Mouse (Mus musculus) ES-E14 (cell line): ENCODE measurements around the gene Gm11114. TPM values are rescaled to one million over a fixed set of nuclear protein-coding genes. Genes with fewer than 3 reads are reported as not detected.

Experiments used
- DNase-seq: peaks from one replicate; pipeline ENCODE4 v3.0.0-alpha.2; 2013; ENCODE audit warnings: low read depth, low spot score
- H3K27ac ChIP-seq: 2 replicates; pipeline ENCODE4 v1.5.1; 2012; ENCODE audit warnings: low read depth, mild to moderate bottlenecking, low read length, moderate library complexity, mixed read lengths; ENCODE audit not compliant: poor library complexity, insufficient read depth, severe bottlenecking
- H3K36me3 ChIP-seq: 2 replicates; pipeline ENCODE4 v1.6.1; 2012; ENCODE audit warnings: mild to moderate bottlenecking, low read length, moderate library complexity, mixed read lengths; ENCODE audit not compliant: control insufficient read depth, poor library complexity, insufficient read depth, severe bottlenecking
- H3K4me1 ChIP-seq, 2 experiments: fragments of 150-350 bp in 1 of 2; sonication (generic) in 1 of 2; 2 replicates each; pipeline ENCODE4 v1.6.1; 2012; ENCODE audit warnings: low read length in 2 of 2, mild to moderate bottlenecking in 1 of 2, mixed read lengths in 1 of 2; ENCODE audit not compliant: control insufficient read depth in 2 of 2, insufficient read depth in 2 of 2, poor library complexity in 1 of 2
- H3K4me3 ChIP-seq, 2 experiments: fragments of 150-350 bp in 1 of 2; sonication (generic) in 1 of 2; 2 replicates each; pipeline ENCODE4 v1.5.1; 2012; ENCODE audit warnings: low read length in 2 of 2, low read depth in 1 of 2, mild to moderate bottlenecking in 1 of 2, mixed read lengths in 1 of 2; ENCODE audit not compliant: insufficient read depth in 1 of 2, poor library complexity in 1 of 2, severe bottlenecking in 1 of 2
- H3K9ac ChIP-seq: 2 replicates; pipeline ENCODE4 v1.6.1; 2012; ENCODE audit warnings: low read depth, mild to moderate bottlenecking, low read length, mixed read lengths; ENCODE audit not compliant: poor library complexity, insufficient read depth, severe bottlenecking
- H3K9me3 ChIP-seq: fragments of 150-350 bp; sonication (generic); 2 replicates; pipeline ENCODE4 v1.6.1; 2012; ENCODE audit warnings: low read depth, mild to moderate bottlenecking, low read length; ENCODE audit not compliant: control insufficient read depth, insufficient read depth
- CHD2 ChIP-seq: IDR thresholded peaks from 2 replicates; pipeline ENCODE4 v1.6.1; 2014; ENCODE audit warnings: mild to moderate bottlenecking, low read depth, low read length, inconsistent platforms
- HCFC1 ChIP-seq: IDR thresholded peaks from 2 replicates; pipeline ENCODE4 v1.6.1; 2012; ENCODE audit warnings: low read length, inconsistent platforms, borderline replicate concordance; ENCODE audit not compliant: insufficient read depth
- MAFK ChIP-seq: IDR thresholded peaks from 2 replicates; pipeline ENCODE4 v1.6.1; 2014; ENCODE audit warnings: mild to moderate bottlenecking, low read depth, low read length, inconsistent platforms; ENCODE audit not compliant: insufficient read depth
- ZC3H11A ChIP-seq: IDR thresholded peaks from 2 replicates; pipeline ENCODE4 v1.6.1; 2012; ENCODE audit warnings: low read depth, mild to moderate bottlenecking, inconsistent platforms, low read length, borderline replicate concordance
- ZNF384 ChIP-seq: IDR thresholded peaks from 2 replicates; pipeline ENCODE4 v1.6.1; 2012; ENCODE audit warnings: low read depth, low read length, inconsistent platforms
- in situ Hi-C, 2 experiments: fragments of 600-800 bp; cut with MboI; formaldehyde crosslinking; loops; one replicate each; pipeline ENCODE4 v1.15.1; 2025; ENCODE audit warnings: low sequenced_read_pairs in 2 of 2, inconsistent platforms in 1 of 2; ENCODE audit not compliant: unreplicated experiment in 2 of 2
- total RNA-seq: library from RNA; depleted of rRNA; stranded (reverse); fragments of 300-350 nt; gene quantifications from 2 replicates; pipeline ENCODE4 v1.2.3, GENCODE M21; 2012

The Gm11114 gene
- total RNA-seq, 1 experiment, result not detected

GRCm38 (mm10) chr9:85316122-85316521, 3.5 kb downstream of the Gm11114 start:
- DNase-seq, result no peak
- in situ Hi-C loops, result no loop called here
- Histone ChIP-seq H3K36me3 (no peaks in the 10 kb centered on the region), H3K4me3 (no peak overlapping the region), H3K9me3 (no peaks in the 10 kb centered on the region), H3K27ac (no peak overlapping the region), H3K9ac (no peak overlapping the region), H3K4me1 (no peaks in the 10 kb centered on the region)
- TF ChIP-seq MAFK (no peak), CHD2 (no peak), ZNF384 (no peak), HCFC1 (no peak)

- no peaks in the 10 kb centered on the region for H3K9me3 ChIP-seq
- no peak overlapping the region for H3K9ac ChIP-seq
- no peak overlapping the region for H3K4me3 ChIP-seq
- in situ Hi-C loops, result no loop called here
- H3K4me1 ChIP-seq, result no peaks in the 10 kb centered on the region
- H3K27ac ChIP-seq, result no peak overlapping the region
- no peaks in the 10 kb centered on the region for H3K36me3 ChIP-seq
- TF ChIP-seq MAFK (no peak), HCFC1 (no peak), ZC3H11A (no peak), ZNF384 (no peak), CHD2 (no peak)
- DNase-seq, result no peak
Observed at GRCm38 (mm10) chr9:85320167-85320951, 7.8 kb downstream of the Gm11114 start.

GRCm38 (mm10) chr9:85324158-85324875, 11.7 kb downstream of the Gm11114 start:
- DNase-seq, result no peak
- TF ChIP-seq CHD2, result no peak
- no peak for TF ChIP-seq MAFK
- TF ChIP-seq HCFC1, result no peak
- TF ChIP-seq ZNF384, result no peak
- no peak for TF ChIP-seq ZC3H11A
- no peak overlapping the region for H3K9ac ChIP-seq
- no peak overlapping the region for H3K27ac ChIP-seq
- no peaks in the 10 kb centered on the region for H3K36me3 ChIP-seq
- H3K4me3 ChIP-seq, result no peak overlapping the region
- H3K9me3 ChIP-seq, result no peaks in the 10 kb centered on the region
- in situ Hi-C loops, result no loop called here
- H3K4me1 ChIP-seq, result no peaks in the 10 kb centered on the region; a peak in 1 of 4 replicates

- H3K4me3 ChIP-seq, result no peak overlapping the region
- DNase-seq, result no peak
- in situ Hi-C loops, result no loop called here
Observed at GRCm38 (mm10) chr9:85325201-85325868, 12.8 kb downstream of the Gm11114 start.

More at GRCm38 (mm10) chr9:85325201-85325868, 12.8 kb downstream of the Gm11114 start:
- H3K4me1 ChIP-seq, result no peaks in the 10 kb centered on the region; a peak in 1 of 4 replicates
- no peak for TF ChIP-seq CHD2
- no peak for TF ChIP-seq ZNF384
- TF ChIP-seq HCFC1, result no peak
- no peak for TF ChIP-seq ZC3H11A
- no peak for TF ChIP-seq MAFK
- no peak overlapping the region for H3K9ac ChIP-seq
- no peaks in the 10 kb centered on the region for H3K9me3 ChIP-seq
- H3K36me3 ChIP-seq, result no peaks in the 10 kb centered on the region
- no peak overlapping the region for H3K27ac ChIP-seq
